10 mouse cellular contexts compared by ENCODE assay signal in genomic region chr15:101075656-101076055, GRCm38 (mm10). TPM values are rescaled to one million over a fixed set of nuclear protein-coding genes. Genes with fewer than 3 reads are reported as not detected.
DNase-seq lines count a peak whose midpoint lies in the region; ATAC-seq and TF ChIP-seq lines count a peak whose summit lies in the region.
"Had no signal": no experiment of that assay in that cellular context is flagged by ENCODE, and none has a peak within 500 bp of the region (broad histone marks: within the 10 kb centered on the region; RNA-seq: fewer than 3 reads in every experiment).

No protein-coding gene starts in this region.

- peaks cover 50% of the 10 kb centered on the region for H3K4me1 ChIP-seq in intestine, embryonic 14.5 days (replicated peaks; ENCODE audit: control insufficient read depth, insufficient read depth, low read length)
- peaks cover 4% of the 10 kb centered on the region; the same call in 1 of the 2 replicates for H3K4me1 ChIP-seq in intestine, postnatal 0 days (replicated peaks; ENCODE audit: control insufficient read depth, insufficient read depth, low read length)
- peaks cover 86% of the 10 kb centered on the region for H3K4me1 ChIP-seq in hindbrain, embryonic 13.5 days (replicated peaks)
- H3K4me1 ChIP-seq in limb, embryonic 11.5 days (ENCODE audit: control insufficient read depth, insufficient read depth, low read length), result peaks cover 35% of the 10 kb centered on the region
- peaks cover 84% of the 10 kb centered on the region for H3K4me1 ChIP-seq in neural tube, embryonic 13.5 days (replicated peaks)
- peaks cover 34% of the 10 kb centered on the region for H3K4me1 ChIP-seq in liver, embryonic 12.5 days

- DNase-seq in intestine, embryonic 14.5 days (ENCODE audit: low spot score), result no peak
- no peak for DNase-seq in limb, embryonic 11.5 days (ENCODE audit: low spot score)
- no peak for DNase-seq in urinary bladder, adult 18-20 months (ENCODE audit: low spot score in 2 of 2)
- no peak for DNase-seq in spleen, postnatal 4 days (ENCODE audit: low spot score in 2 of 2)
- DNase-seq: heart, postnatal 14 days had no signal

- H3K4me3 ChIP-seq in intestine, embryonic 14.5 days (ENCODE audit: low read depth, low read length), result no peak overlapping the region
- H3K4me3 ChIP-seq in intestine, postnatal 0 days (ENCODE audit: low read depth, low read length), result no peak overlapping the region
- peak overlapping the region; percentile 66 for H3K4me3 ChIP-seq in hindbrain, embryonic 13.5 days
- H3K4me3 ChIP-seq in limb, embryonic 11.5 days (ENCODE audit: low read depth, low read length), result peak overlapping the region; percentile 97
- peak overlapping the region; percentile 75 for H3K4me3 ChIP-seq in neural tube, embryonic 13.5 days
- no peak overlapping the region for H3K4me3 ChIP-seq in liver, embryonic 12.5 days

- H3K9me3 ChIP-seq in intestine, embryonic 14.5 days (ENCODE audit: control insufficient read depth, low read length), result no peaks in the 10 kb centered on the region
- H3K9me3 ChIP-seq in intestine, postnatal 0 days (ENCODE audit: control insufficient read depth), result no peaks in the 10 kb centered on the region
- H3K9me3 ChIP-seq in hindbrain, embryonic 13.5 days, result no peaks in the 10 kb centered on the region
- H3K9me3 ChIP-seq in limb, embryonic 11.5 days (ENCODE audit: control insufficient read depth, low read length), result no peaks in the 10 kb centered on the region
- H3K9me3 ChIP-seq in neural tube, embryonic 13.5 days, result no peaks in the 10 kb centered on the region
- no peaks in the 10 kb centered on the region for H3K9me3 ChIP-seq in liver, embryonic 12.5 days (replicated peaks)

- H3K27me3 ChIP-seq in intestine, embryonic 14.5 days (replicated peaks; ENCODE audit: control insufficient read depth, insufficient read depth, low read length), result no peaks in the 10 kb centered on the region
- 0 out of 2 replicates have a peak, but pooled peaks cover 7% of the 10 kb centered on the region for H3K27me3 ChIP-seq in intestine, postnatal 0 days (replicated peaks; ENCODE audit: control insufficient read depth, insufficient read depth, low read length)
- no peaks in the 10 kb centered on the region for H3K27me3 ChIP-seq in hindbrain, embryonic 13.5 days
- H3K27me3 ChIP-seq in limb, embryonic 11.5 days (ENCODE audit: control insufficient read depth, insufficient read depth, low read length), result no peaks in the 10 kb centered on the region
- H3K27me3 ChIP-seq in neural tube, embryonic 13.5 days, result no peaks in the 10 kb centered on the region
- H3K27me3 ChIP-seq in liver, embryonic 12.5 days (replicated peaks), result peaks cover 71% of the 10 kb centered on the region

- TF ChIP-seq CTCF in intestine, postnatal 0 days (IDR thresholded peaks at IDR 0.05; ENCODE audit: low read depth), result no peak

- no peak overlapping the region for H3K9ac ChIP-seq in intestine, embryonic 14.5 days (ENCODE audit: low read length)
- H3K9ac ChIP-seq in intestine, postnatal 0 days (ENCODE audit: low read depth, low read length), result no peak overlapping the region
- peak overlapping the region; percentile 84 for H3K9ac ChIP-seq in hindbrain, embryonic 13.5 days
- H3K9ac ChIP-seq in limb, embryonic 11.5 days (ENCODE audit: low read length), result no peak overlapping the region
- H3K9ac ChIP-seq in neural tube, embryonic 13.5 days, result peak overlapping the region; percentile 95
- H3K9ac ChIP-seq in liver, embryonic 12.5 days, result no peak overlapping the region

- WGBS in intestine, embryonic 14.5 days, result 44% methylated on average over 5 of the region's 5 CpGs
- 56% methylated on average over 5 of the region's 5 CpGs for WGBS in intestine, postnatal 0 days
- 19% methylated on average over 5 of the region's 5 CpGs for WGBS in hindbrain, embryonic 13.5 days
- WGBS in limb, embryonic 11.5 days, result 18% methylated on average over 5 of the region's 5 CpGs
- WGBS in neural tube, embryonic 13.5 days, result 10% methylated on average over 5 of the region's 5 CpGs
- 52% methylated on average over 5 of the region's 5 CpGs for WGBS in liver, embryonic 12.5 days (ENCODE audit: insufficient replicate concordance)

- no peak overlapping the region for H3K27ac ChIP-seq in intestine, embryonic 14.5 days (ENCODE audit: low read depth)
- no peak overlapping the region for H3K27ac ChIP-seq in intestine, postnatal 0 days (ENCODE audit: low read depth, low read length)
- H3K27ac ChIP-seq in hindbrain, embryonic 13.5 days, result peak overlapping the region; percentile 88
- H3K27ac ChIP-seq in limb, embryonic 11.5 days (replicated peaks; ENCODE audit: low read depth, low read length), result peak overlapping the region; percentile 9; the same call in 1 of the 2 replicates
- peak overlapping the region; percentile 94 for H3K27ac ChIP-seq in neural tube, embryonic 13.5 days (replicated peaks)
- no peak overlapping the region for H3K27ac ChIP-seq in liver, embryonic 12.5 days

- no peak for ATAC-seq in intestine, embryonic 14.5 days (replicated peaks; ENCODE audit: low FRiP score, low TSS enrichment, low read depth)
- no peak for ATAC-seq in intestine, postnatal 0 days
- ATAC-seq in hindbrain, embryonic 13.5 days (ENCODE audit: low FRiP score), result no peak
- no peak for ATAC-seq in limb, embryonic 11.5 days (ENCODE audit: insufficient number of reproducible peaks, low FRiP score, low TSS enrichment, low read depth)
- ATAC-seq in neural tube, embryonic 13.5 days (ENCODE audit: low read depth), result no peak
- ATAC-seq in liver, embryonic 12.5 days, result no peak

- H3K36me3 ChIP-seq in intestine, embryonic 14.5 days (ENCODE audit: control insufficient read depth, insufficient read depth, low read length), result no peaks in the 10 kb centered on the region
- H3K36me3 ChIP-seq in intestine, postnatal 0 days (ENCODE audit: control insufficient read depth, insufficient read depth), result no peaks in the 10 kb centered on the region
- H3K36me3 ChIP-seq in hindbrain, embryonic 13.5 days, result no peaks in the 10 kb centered on the region
- H3K36me3 ChIP-seq in limb, embryonic 11.5 days (ENCODE audit: control insufficient read depth, insufficient read depth, low read length), result peaks cover 4% of the 10 kb centered on the region; the same call in 1 of the 2 replicates
- H3K36me3 ChIP-seq in neural tube, embryonic 13.5 days, result no peaks in the 10 kb centered on the region
- H3K36me3 ChIP-seq in liver, embryonic 12.5 days, result no peaks in the 10 kb centered on the region

- H3K4me2 ChIP-seq in intestine, embryonic 14.5 days (ENCODE audit: low read length), result peak overlapping the region; percentile 14; the same call in 1 of the 2 replicates
- no peak overlapping the region for H3K4me2 ChIP-seq in intestine, postnatal 0 days (replicated peaks; ENCODE audit: low read depth)
- H3K4me2 ChIP-seq in hindbrain, embryonic 13.5 days, result peak overlapping the region; percentile 80
- H3K4me2 ChIP-seq in limb, embryonic 11.5 days (ENCODE audit: low read depth, severe bottlenecking), result peak overlapping the region; percentile 90
- H3K4me2 ChIP-seq in neural tube, embryonic 13.5 days, result peak overlapping the region; percentile 72
- no peak overlapping the region for H3K4me2 ChIP-seq in liver, embryonic 12.5 days

RNA-seq across cellular contexts. Expression of gene Fignl2, which starts 2.7 kb away (rescaled TPM):
- 0.43 and 0.55 TPM in 2 replicates for polyA plus RNA-seq in intestine, embryonic 14.5 days (2014; fragmentation: Nextera tagmentation; extraction: Ambion mirVana)
- 0.16 and 0.33 TPM in 2 replicates for polyA plus RNA-seq in intestine, postnatal 0 days (2015; fragmentation: Nextera tagmentation; extraction: Ambion mirVana)
- polyA plus RNA-seq in hindbrain, embryonic 13.5 days (2015; fragmentation: Nextera tagmentation; extraction: Ambion mirVana), result 0.16 and 0.23 TPM in 2 replicates
- 1.3 and 1.5 TPM in 2 replicates for polyA plus RNA-seq in limb, embryonic 11.5 days (2014; fragmentation: Nextera tagmentation; extraction: Ambion mirVana)
- polyA plus RNA-seq in neural tube, embryonic 13.5 days (2015; fragmentation: Nextera tagmentation; extraction: Ambion mirVana), result 0.17 and 0.18 TPM in 2 replicates
- 0.17 and 0.25 TPM in 2 replicates for polyA plus RNA-seq in liver, embryonic 12.5 days (2016; fragmentation: Nextera tagmentation; extraction: Ambion mirVana)

RNA-seq across cellular contexts. Expression of gene Gm47841, which starts 28.5 kb away (rescaled TPM):
- polyA plus RNA-seq in intestine, embryonic 14.5 days (2014; fragmentation: Nextera tagmentation; extraction: Ambion mirVana), result not detected in 2 replicates
- not detected in 2 replicates for polyA plus RNA-seq in intestine, postnatal 0 days (2015; fragmentation: Nextera tagmentation; extraction: Ambion mirVana)
- polyA plus RNA-seq in hindbrain, embryonic 13.5 days (2015; fragmentation: Nextera tagmentation; extraction: Ambion mirVana), result not detected in 2 replicates
- polyA plus RNA-seq in limb, embryonic 11.5 days (2014; fragmentation: Nextera tagmentation; extraction: Ambion mirVana), result not detected in 2 replicates
- polyA plus RNA-seq in neural tube, embryonic 13.5 days (2015; fragmentation: Nextera tagmentation; extraction: Ambion mirVana), result not detected in 2 replicates
- not detected in 2 replicates for polyA plus RNA-seq in liver, embryonic 12.5 days (2016; fragmentation: Nextera tagmentation; extraction: Ambion mirVana)
- polyA plus RNA-seq: liver, embryonic 11.5 days had no signal

RNA-seq across cellular contexts. Expression of gene Ankrd33, which starts 39.9 kb away (rescaled TPM):
- not detected in 2 replicates for polyA plus RNA-seq in intestine, embryonic 14.5 days (2014; fragmentation: Nextera tagmentation; extraction: Ambion mirVana)
- polyA plus RNA-seq in intestine, postnatal 0 days (2015; fragmentation: Nextera tagmentation; extraction: Ambion mirVana), result not detected in 2 replicates
- not detected in 2 replicates for polyA plus RNA-seq in hindbrain, embryonic 13.5 days (2015; fragmentation: Nextera tagmentation; extraction: Ambion mirVana)
- not detected in 2 replicates for polyA plus RNA-seq in limb, embryonic 11.5 days (2014; fragmentation: Nextera tagmentation; extraction: Ambion mirVana)
- polyA plus RNA-seq in neural tube, embryonic 13.5 days (2015; fragmentation: Nextera tagmentation; extraction: Ambion mirVana), result not detected in 2 replicates
- not detected in 2 replicates for polyA plus RNA-seq in liver, embryonic 12.5 days (2016; fragmentation: Nextera tagmentation; extraction: Ambion mirVana)
- polyA plus RNA-seq: liver, embryonic 11.5 days had no signal

RNA-seq across cellular contexts. Expression of gene Acvrl1, which starts 52.7 kb away (rescaled TPM):
- polyA plus RNA-seq in intestine, embryonic 14.5 days (2014; fragmentation: Nextera tagmentation; extraction: Ambion mirVana), result 16.5 and 16.6 TPM in 2 replicates
- polyA plus RNA-seq in intestine, postnatal 0 days (2015; fragmentation: Nextera tagmentation; extraction: Ambion mirVana), result 13.8 and 14.6 TPM in 2 replicates
- polyA plus RNA-seq in hindbrain, embryonic 13.5 days (2015; fragmentation: Nextera tagmentation; extraction: Ambion mirVana), result 7.9 and 8.6 TPM in 2 replicates
- 3.8 and 5.0 TPM in 2 replicates for polyA plus RNA-seq in limb, embryonic 11.5 days (2014; fragmentation: Nextera tagmentation; extraction: Ambion mirVana)
- polyA plus RNA-seq in neural tube, embryonic 13.5 days (2015; fragmentation: Nextera tagmentation; extraction: Ambion mirVana), result 8.1 and 9.0 TPM in 2 replicates
- 1.8 TPM in 2 replicates for polyA plus RNA-seq in liver, embryonic 12.5 days (2016; fragmentation: Nextera tagmentation; extraction: Ambion mirVana)

Comparison
In these comparisons a context has a peak if more than half of its experiments do, and no peak if none do; other contexts are left out.
1. H3K4me2 ChIP-seq: peak in intestine, embryonic 14.5 days (single experiment), hindbrain, embryonic 13.5 days (single experiment), limb, embryonic 11.5 days (single experiment) and neural tube, embryonic 13.5 days (single experiment); none in intestine, postnatal 0 days (single experiment) and liver, embryonic 12.5 days (single experiment).
2. H3K27ac ChIP-seq: peak in hindbrain, embryonic 13.5 days (single experiment), limb, embryonic 11.5 days (single experiment) and neural tube, embryonic 13.5 days (single experiment); none in intestine, embryonic 14.5 days (single experiment), intestine, postnatal 0 days (single experiment) and liver, embryonic 12.5 days (single experiment).
3. H3K4me3 ChIP-seq: peak in hindbrain, embryonic 13.5 days (single experiment), limb, embryonic 11.5 days (single experiment) and neural tube, embryonic 13.5 days (single experiment); none in intestine, embryonic 14.5 days (single experiment), intestine, postnatal 0 days (single experiment) and liver, embryonic 12.5 days (single experiment).
4. H3K9ac ChIP-seq: peak in hindbrain, embryonic 13.5 days (single experiment) and neural tube, embryonic 13.5 days (single experiment); none in intestine, embryonic 14.5 days (single experiment), intestine, postnatal 0 days (single experiment), limb, embryonic 11.5 days (single experiment) and liver, embryonic 12.5 days (single experiment).